Mouse (Mus musculus): ENCODE results near the gene Nisch. TPM values are rescaled to one million over a fixed set of nuclear protein-coding genes. Genes with fewer than 3 reads are reported as not detected.

The Nisch gene
- polyA plus RNA-seq, 1 experiment: 257 TPM

DNA sequence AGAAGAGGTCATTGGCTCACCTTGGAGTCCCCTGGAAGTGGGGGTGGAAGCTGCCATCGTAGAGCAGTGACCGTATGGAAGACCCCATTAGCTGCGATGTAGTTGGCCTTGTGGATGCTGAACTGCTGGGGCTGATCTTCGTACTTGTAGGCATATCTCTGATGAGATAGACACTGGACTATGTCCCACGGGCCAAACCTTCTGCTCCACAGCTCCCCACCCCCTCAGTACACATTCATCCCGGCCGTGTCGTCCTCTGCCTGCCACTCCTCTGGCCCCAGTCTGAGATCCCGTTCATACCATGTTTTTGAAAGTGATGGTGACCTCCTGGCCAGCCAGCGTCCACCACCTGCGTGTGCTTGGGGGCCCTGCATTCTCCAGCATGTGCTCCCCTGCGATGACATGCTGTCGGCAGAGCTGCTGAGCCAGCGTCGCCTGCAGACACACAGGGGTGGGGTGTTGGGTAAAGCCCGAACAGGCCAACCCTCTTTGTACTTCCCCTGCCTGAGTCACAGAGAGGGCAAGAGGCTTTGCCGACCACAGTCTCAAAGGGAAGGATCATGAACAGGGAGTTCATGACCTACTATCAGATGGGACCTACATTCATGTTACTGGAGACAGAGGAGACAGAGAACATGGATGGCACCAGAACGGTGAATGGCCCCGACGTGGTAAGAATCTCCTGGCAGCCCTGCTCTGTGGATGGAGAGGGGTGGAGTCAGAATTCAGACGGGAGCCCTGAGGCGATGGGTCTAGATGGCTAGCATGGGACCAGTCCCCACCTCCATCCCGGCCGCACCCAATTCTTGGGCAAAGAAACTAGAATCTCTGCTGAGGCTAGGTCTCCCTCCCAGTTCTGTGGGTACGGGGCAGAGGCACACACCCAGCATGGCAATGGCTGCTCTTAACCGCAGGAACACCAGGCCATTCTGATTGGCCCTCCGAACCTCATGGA lies 56.3 kb downstream of the Nisch start:
- DNase-seq (ENCODE audit: low read depth in 1 of 2, low spot score in 2 of 2): no peak
- 56% methylated on average over 27 of the region's 27 CpGs for WGBS
- Histone ChIP-seq H3K27me3 (ENCODE audit: control insufficient read depth, insufficient read depth, low read length) (no peaks in the 10 kb centered on the region), H3K27ac (ENCODE audit: insufficient read depth, low read length) (no peak overlapping the region), H3K4me3 (ENCODE audit: extremely low read depth, insufficient read depth, insufficient read length) (no peak overlapping the region), H3K4me1 (ENCODE audit: control insufficient read depth, insufficient read depth, insufficient read length) (no peaks in the 10 kb centered on the region), H3K36me3 (ENCODE audit: control insufficient read depth, insufficient read depth, low read length) (no peaks in the 10 kb centered on the region)
- no peak for TF ChIP-seq CTCF (IDR thresholded peaks at IDR 0.05; ENCODE audit: extremely low read depth, insufficient read depth, insufficient read length, insufficient replicate concordance)
- no peak for TF ChIP-seq POLR2A (IDR thresholded peaks at IDR 0.05; ENCODE audit: low read depth, low read length)

DNA sequence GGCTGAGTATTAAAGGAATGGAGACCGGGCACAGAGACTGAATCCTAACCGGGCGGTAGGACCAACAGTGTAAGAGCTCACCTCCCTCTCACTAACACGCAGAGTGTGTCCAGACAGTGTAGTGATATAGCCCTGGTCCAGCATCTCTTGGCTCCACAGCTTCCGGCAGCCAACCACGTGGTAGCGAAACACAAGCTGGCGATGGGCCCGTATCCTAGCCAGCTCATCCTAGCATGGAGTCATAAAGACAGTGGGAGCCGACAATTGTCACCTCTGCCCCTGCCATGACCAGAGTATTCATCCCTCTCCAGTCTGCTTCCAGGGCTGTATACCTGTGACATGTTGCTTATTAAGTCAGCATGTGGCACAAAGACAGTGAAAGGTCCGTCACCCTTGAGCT lies 71.1 kb downstream of the Nisch start:
- Histone ChIP-seq H3K27me3 (ENCODE audit: control insufficient read depth, insufficient read depth, low read length) (no peaks in the 10 kb centered on the region), H3K27ac (ENCODE audit: insufficient read depth, low read length) (no peak overlapping the region), H3K36me3 (ENCODE audit: control insufficient read depth, insufficient read depth, low read length) (no peaks in the 10 kb centered on the region), H3K4me1 (ENCODE audit: control insufficient read depth, insufficient read depth, insufficient read length) (no peaks in the 10 kb centered on the region), H3K4me3 (ENCODE audit: extremely low read depth, insufficient read depth, insufficient read length) (no peak overlapping the region)
- TF ChIP-seq CTCF (IDR thresholded peaks at IDR 0.05; ENCODE audit: extremely low read depth, insufficient read depth, insufficient read length, insufficient replicate concordance) (no peak), POLR2A (IDR thresholded peaks at IDR 0.05; ENCODE audit: low read depth, low read length) (no peak)
- DNase-seq (ENCODE audit: low read depth in 1 of 2, low spot score in 2 of 2): no peak
- WGBS: 92% methylated on average over 11 of the region's 11 CpGs

DNA sequence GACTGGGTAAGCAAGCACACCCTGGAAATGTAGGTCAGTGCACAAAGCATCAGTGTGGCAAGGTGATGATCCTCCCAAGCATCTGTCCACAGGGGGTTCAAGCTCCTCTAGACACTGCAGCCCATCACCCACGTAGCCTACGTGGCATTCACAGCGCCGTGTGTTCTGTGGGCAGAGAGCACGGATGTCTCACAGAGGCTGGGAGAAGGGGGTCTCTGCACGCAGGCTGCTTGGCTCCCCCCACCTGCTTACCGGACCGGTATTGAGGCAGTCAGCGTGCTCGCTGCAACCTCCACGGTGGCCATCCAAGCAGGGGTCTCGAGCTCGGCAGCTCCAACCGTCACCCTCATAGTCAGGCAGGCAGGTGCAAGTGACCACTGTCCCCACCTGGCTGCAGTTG lies 75.7 kb downstream of the Nisch start:
- Histone ChIP-seq H3K36me3 (ENCODE audit: control insufficient read depth, insufficient read depth, low read length) (no peaks in the 10 kb centered on the region), H3K4me3 (ENCODE audit: extremely low read depth, insufficient read depth, insufficient read length) (no peak overlapping the region), H3K27me3 (ENCODE audit: control insufficient read depth, insufficient read depth, low read length) (no peaks in the 10 kb centered on the region), H3K27ac (ENCODE audit: insufficient read depth, low read length) (no peak overlapping the region), H3K4me1 (ENCODE audit: control insufficient read depth, insufficient read depth, insufficient read length) (no peaks in the 10 kb centered on the region)
- no peak for TF ChIP-seq POLR2A (IDR thresholded peaks at IDR 0.05; ENCODE audit: low read depth, low read length)
- no peak for TF ChIP-seq CTCF (IDR thresholded peaks at IDR 0.05; ENCODE audit: extremely low read depth, insufficient read depth, insufficient read length, insufficient replicate concordance)
- DNase-seq (ENCODE audit: low read depth in 1 of 2, low spot score in 2 of 2): no peak
- 94% methylated on average over 14 of the region's 14 CpGs for WGBS

DNA sequence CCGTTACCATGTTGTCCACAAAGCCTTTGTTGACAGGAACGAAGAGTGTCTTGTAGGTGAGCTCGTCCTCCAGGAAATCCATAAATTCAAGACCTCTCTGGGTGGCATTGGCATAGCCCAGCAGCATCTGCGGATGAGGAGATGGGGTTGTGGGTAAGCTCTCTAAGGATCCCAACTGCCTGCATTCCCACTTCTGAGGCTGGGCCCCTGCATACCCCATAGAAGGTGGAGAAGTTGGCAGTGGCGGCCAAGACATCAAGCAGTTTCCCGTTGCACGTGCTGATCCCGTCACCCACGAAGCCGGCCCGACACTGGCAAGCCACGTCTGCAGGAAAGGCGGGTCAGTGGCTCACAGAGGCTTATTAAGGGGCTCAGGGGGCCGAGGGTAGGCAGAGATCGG lies 76.6 kb downstream of the Nisch start:
- 93% methylated on average over 15 of the region's 15 CpGs for WGBS
- no peaks in the 10 kb centered on the region for H3K36me3 ChIP-seq (ENCODE audit: control insufficient read depth, insufficient read depth, low read length)

DNA sequence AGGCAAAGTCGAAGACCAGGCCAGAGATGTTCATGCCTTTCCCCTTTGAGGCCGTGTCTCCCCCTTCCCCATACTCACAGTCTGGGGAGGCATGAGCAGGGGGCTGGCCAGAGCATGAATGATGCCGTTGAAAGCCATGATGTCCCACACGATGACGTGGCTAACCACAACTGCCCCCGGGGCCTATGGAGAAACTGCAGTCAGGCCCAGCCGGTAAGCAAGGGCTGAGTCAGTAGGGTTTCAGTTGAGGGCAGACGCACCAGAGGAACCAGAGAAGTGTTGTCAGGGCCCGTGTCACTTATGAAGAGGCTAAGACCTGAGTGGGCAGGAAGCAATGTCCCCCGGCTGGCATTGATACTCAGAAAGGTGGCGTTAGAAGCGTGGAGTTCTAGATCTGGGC lies 77.1 kb downstream of the Nisch start:
- H3K4me1 ChIP-seq (ENCODE audit: control insufficient read depth, insufficient read depth, insufficient read length): no peaks in the 10 kb centered on the region
- H3K4me3 ChIP-seq (ENCODE audit: extremely low read depth, insufficient read depth, insufficient read length): no peak overlapping the region
- no peak for DNase-seq (ENCODE audit: low read depth in 1 of 2, low spot score in 2 of 2)
- no peaks in the 10 kb centered on the region for H3K36me3 ChIP-seq (ENCODE audit: control insufficient read depth, insufficient read depth, low read length)
- 50% methylated on average over 12 of the region's 12 CpGs for WGBS
- no peak overlapping the region for H3K27ac ChIP-seq (ENCODE audit: insufficient read depth, low read length)
- TF ChIP-seq CTCF (IDR thresholded peaks at IDR 0.05; ENCODE audit: extremely low read depth, insufficient read depth, insufficient read length, insufficient replicate concordance) (no peak), POLR2A (IDR thresholded peaks at IDR 0.05; ENCODE audit: low read depth, low read length) (no peak)
- H3K27me3 ChIP-seq (ENCODE audit: control insufficient read depth, insufficient read depth, low read length): no peaks in the 10 kb centered on the region

More for the DNA sequence above, 76.6 kb downstream of the Nisch start:
- Histone ChIP-seq H3K27ac (ENCODE audit: insufficient read depth, low read length) (no peak overlapping the region), H3K4me3 (ENCODE audit: extremely low read depth, insufficient read depth, insufficient read length) (no peak overlapping the region), H3K4me1 (ENCODE audit: control insufficient read depth, insufficient read depth, insufficient read length) (no peaks in the 10 kb centered on the region), H3K27me3 (ENCODE audit: control insufficient read depth, insufficient read depth, low read length) (no peaks in the 10 kb centered on the region)
- TF ChIP-seq CTCF (IDR thresholded peaks at IDR 0.05; ENCODE audit: extremely low read depth, insufficient read depth, insufficient read length, insufficient replicate concordance) (no peak), POLR2A (IDR thresholded peaks at IDR 0.05; ENCODE audit: low read depth, low read length) (no peak)
- DNase-seq (ENCODE audit: low read depth in 1 of 2, low spot score in 2 of 2): no peak

DNA sequence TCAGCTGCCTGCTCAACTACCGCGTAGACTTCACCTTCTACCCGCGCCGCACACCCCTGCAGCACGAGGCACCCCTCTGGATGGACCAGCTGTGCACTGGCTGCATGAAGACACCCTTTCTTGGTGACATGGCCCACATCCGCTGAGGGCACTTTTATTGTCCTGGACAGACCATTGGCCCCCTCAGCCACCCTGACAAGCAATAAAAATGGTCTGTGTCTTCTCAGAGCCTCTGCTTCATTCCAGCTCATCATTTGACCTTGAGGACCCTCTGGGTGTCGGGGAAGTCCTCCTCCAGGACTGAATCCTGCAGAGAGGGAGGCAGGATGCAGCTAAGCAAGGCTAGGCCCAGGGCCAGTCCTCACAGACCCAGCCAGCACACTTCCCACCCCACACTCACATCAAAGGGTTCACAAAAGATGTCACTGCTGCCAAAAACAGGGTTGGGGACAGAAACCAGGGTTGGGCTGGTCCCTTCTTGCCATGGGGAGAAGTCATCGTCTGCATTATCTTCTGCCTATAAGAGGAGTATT lies 77.8 kb downstream of the Nisch start:
- Histone ChIP-seq H3K4me1 (ENCODE audit: control insufficient read depth, insufficient read depth, insufficient read length) (no peaks in the 10 kb centered on the region), H3K27me3 (ENCODE audit: control insufficient read depth, insufficient read depth, low read length) (no peaks in the 10 kb centered on the region), H3K36me3 (ENCODE audit: control insufficient read depth, insufficient read depth, low read length) (no peaks in the 10 kb centered on the region), H3K4me3 (ENCODE audit: extremely low read depth, insufficient read depth, insufficient read length) (no peak overlapping the region), H3K27ac (ENCODE audit: insufficient read depth, low read length) (no peak overlapping the region)
- no peak for DNase-seq (ENCODE audit: low read depth in 1 of 2, low spot score in 2 of 2)
- TF ChIP-seq CTCF (IDR thresholded peaks at IDR 0.05; ENCODE audit: extremely low read depth, insufficient read depth, insufficient read length, insufficient replicate concordance) (no peak), POLR2A (IDR thresholded peaks at IDR 0.05; ENCODE audit: low read depth, low read length) (no peak)
- WGBS: 85% methylated on average over 9 of the region's 9 CpGs
